Mouse (Mus musculus): ENCODE data around the gene Adk.

- TF ChIP-seq POLR2A (IDR thresholded peaks at IDR 0.05; ENCODE audit: control insufficient read depth in 1 of 2, insufficient read depth in 1 of 2, low read depth in 1 of 2, low read length in 2 of 2, poor library complexity in 1 of 2) (peak in 1 of 2 experiments; percentile 57; a peak in 2 of 4 replicates), GATA1 (IDR thresholded peaks at IDR 0.05; ENCODE audit: low read depth, low read length) (peak; percentile 94), POLR2AphosphoS5 (IDR thresholded peaks at IDR 0.05; ENCODE audit: borderline replicate concordance, low read depth, low read length) (no peak), CTCF (IDR thresholded peaks at IDR 0.05 in 2 of 3, conservative IDR thresholded peaks at IDR 0.05 in 1 of 3; ENCODE audit: control insufficient read depth in 1 of 3, insufficient read depth in 1 of 3, low read depth in 2 of 3, low read length in 3 of 3, poor library complexity in 1 of 3, severe bottlenecking in 1 of 3) (no peak), USF1 (IDR thresholded peaks at IDR 0.05; ENCODE audit: low read depth, low read length) (no peak), MYC (IDR thresholded peaks at IDR 0.05; ENCODE audit: low read depth, low read length) (no peak), EP300 (IDR thresholded peaks at IDR 0.05; ENCODE audit: low read depth in 1 of 2, low read length in 2 of 2) (peak; percentile 84 to 86), ZC3H11A (IDR thresholded peaks at IDR 0.05; ENCODE audit: low read depth, low read length) (peak; percentile 24; the same call in 1 of the 2 replicates), MAX (IDR thresholded peaks at IDR 0.05; ENCODE audit: low read length) (0 out of 2 replicates have a peak, but pooled peaks have one; percentile 28)
Observed at GRCm38 (mm10) chr14:21074398-21075320, 22.3 kb downstream of the Adk start.
